Mouse (Mus musculus) layer of hippocampus, adult 8-10 months (tissue): ENCODE data around the gene Card19. TPM values are rescaled to one million over a fixed set of nuclear protein-coding genes. Genes with fewer than 3 reads are reported as not detected.

ENCODE experiments used
- DNase-seq, 2 experiments: peaks; one replicate each; pipeline ENCODE4 v3.0.0; 2022; ENCODE audit warnings: low spot score in 2 of 2
- total RNA-seq, 4 experiments: library from RNA; stranded (reverse); gene quantifications; 2 replicates each; pipeline ENCODE4 v1.2.4; 2022

Card19 gene
- total RNA-seq, 4 experiments from 2014 or later = 12.2 to 22.0 (median 18.0) TPM

DNA sequence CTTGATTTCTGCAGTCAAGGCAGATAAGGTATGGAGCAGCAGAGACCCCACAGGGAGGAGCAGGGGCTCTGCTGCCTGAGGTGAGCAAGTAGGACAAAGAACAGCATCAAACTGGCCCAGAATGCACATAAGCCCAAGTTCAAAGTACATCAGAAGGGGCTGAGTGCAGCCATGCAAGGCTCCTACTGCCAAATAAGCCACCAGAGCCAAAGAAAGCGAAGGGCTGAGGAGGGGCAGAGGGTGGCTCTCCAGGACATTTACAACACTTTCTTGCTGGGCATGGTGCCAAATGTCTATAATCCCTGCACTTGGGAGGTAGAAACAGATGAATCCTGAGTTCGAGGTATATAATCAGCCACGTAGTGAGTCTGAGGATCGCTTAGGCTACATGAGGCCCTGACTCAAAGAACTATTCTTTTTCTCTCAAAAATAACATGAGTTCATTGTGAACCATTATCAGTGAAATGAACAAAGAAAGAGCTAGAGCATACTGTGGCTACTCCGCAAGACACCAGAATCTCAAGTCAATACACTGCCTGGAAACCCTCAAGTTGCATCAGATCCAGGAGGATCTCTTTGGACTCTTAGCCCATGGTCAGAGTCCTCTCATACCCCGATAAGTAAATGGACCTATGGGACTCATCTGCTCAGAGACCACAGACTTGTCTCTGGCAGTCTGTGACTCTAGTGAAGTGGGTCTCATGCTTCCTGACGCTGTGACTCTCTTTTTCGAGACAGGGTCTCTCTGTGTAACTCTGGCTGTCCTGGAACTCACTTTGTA is 18.1 kb upstream of the Card19 start:
- no peak for DNase-seq

DNA sequence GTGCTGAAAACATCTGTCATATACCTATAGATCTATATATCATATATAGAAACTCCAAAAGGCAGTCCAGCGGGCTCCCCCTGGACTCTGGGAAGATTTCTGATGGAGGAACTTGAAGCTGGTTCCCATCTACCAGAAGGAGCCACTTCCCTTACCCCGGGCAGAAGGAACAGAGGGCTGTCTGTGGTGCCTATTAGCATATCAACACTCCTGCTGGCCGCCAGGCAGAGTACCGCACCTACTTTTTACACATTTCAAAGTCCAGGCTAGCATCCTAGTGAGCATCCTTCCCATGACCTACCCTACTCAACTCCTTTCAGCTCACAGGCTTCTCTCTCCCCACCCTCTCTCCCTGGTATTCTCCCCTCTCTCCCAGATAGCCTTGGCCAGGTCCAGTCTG is 9.8 kb upstream of the Card19 start:
- DNase-seq = no peak

DNA sequence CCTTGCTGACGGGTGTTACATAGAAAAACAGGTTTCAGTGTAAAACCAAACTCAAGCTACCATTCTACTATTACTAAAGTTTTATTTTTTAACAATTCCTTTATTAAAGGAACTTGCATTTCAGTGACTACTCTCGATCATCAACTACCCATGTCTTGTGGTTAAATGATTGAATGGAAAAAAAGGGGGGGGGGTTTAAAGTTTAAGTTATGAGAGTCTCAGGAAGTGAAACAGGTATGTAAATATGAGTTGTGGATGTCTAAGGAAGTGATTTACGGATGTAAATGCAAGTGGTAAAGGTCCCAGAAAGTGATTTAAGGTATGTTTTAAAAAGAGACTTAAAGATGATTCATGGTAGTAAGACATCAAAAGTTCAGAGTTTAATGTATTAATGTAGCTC is 9.3 kb upstream of the Card19 start:
- no peak for DNase-seq

DNA sequence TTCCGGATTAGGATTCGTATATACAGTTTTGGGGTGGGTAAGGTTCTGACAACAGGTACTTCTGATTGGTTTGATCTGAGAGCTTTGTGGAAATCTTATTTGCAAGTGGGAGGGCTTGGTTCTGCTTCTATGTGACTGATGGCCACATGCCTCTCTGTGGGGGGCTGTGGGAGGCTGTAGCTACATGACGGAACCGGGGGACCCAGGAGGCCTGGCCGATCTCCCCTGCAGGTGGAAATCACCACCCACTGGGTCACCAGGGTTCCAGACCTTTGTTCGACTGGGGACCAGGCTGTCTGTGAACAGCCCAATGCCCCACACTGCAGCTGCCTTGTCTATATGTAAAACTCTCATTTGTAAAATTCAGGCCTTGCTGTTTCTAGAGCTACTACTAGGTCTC is 8.9 kb upstream of the Card19 start:
- no peak for DNase-seq

DNA sequence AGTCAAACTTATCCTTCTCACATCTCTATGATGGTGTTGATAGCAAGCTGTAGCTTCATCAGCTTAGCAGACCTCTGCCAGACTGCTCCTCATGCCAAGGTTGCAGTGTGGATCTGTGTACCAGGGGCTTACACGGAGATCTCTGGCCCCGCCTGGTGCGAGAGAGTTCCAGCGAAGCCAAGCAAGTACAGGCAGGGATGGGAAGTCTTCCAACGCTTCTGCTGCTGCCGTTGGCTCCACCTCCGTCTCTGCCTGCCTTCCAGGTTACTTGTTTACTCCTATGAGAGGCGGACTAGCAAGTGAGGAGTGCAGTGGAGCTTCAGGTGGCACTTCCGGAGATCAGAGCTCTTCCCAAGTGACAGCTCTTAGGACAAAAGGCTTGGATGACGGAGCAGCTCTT is 8.5 kb upstream of the Card19 start:
- no peak for DNase-seq

DNA sequence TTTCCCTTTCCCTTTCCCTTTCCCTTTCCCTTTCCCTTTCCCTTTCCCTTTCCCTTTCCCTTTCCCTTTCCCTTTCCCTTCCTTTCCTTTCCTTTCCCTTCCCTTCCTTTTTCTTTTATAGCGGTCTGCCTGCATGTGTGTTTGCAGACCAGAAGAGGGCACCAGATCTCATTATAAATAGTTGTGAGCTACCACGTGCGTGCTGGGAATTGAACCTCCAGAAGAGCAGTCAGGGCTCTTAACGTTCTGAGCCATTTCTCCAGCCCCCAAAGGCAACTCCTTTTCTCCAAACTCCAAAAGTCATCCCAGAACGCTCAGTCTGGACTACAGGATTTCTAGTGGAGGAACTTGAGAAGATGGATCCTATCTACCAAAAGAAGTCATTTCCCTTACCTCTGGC is 5.1 kb upstream of the Card19 start:
- no peak for DNase-seq

DNA sequence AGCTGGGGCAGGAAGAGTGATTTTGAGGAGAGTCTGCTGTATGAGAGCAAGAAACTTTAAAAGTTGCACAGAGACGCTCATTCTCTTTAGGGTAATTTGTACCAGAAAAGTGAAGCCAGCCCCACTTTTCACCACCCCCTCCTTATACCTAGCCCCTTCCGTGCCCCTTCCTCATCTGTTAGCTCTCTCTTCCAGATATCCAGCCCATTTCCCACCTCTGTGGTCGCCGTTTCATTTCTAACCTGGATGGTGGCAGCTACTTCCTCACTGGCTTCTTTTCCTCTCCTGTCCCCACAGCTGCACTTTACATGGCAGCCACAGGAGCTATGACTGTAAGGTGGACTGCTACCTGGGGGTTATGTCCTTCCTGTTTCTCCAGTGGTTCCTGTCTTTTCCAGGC is 3.5 kb upstream of the Card19 start:
- no peak for DNase-seq

DNA sequence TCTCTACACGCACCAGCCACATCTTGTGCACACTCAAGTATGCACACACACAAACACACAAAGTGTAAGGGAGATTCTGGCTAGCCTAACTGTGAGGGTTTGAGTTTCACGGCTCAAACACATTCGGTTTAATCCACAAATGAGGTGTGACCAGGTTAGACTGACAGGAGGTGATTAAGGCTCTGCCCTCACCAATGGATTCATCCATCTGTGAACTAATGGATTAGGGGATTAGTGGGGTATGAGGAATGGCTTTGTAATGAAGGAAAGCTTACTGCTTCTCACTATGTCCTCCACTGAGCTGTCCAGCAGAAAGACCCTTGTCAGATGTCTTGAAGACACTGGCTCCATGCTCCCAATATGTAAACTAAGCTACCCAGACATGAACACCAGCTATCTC is 2.8 kb upstream of the Card19 start:
- DNase-seq = no peak

DNA sequence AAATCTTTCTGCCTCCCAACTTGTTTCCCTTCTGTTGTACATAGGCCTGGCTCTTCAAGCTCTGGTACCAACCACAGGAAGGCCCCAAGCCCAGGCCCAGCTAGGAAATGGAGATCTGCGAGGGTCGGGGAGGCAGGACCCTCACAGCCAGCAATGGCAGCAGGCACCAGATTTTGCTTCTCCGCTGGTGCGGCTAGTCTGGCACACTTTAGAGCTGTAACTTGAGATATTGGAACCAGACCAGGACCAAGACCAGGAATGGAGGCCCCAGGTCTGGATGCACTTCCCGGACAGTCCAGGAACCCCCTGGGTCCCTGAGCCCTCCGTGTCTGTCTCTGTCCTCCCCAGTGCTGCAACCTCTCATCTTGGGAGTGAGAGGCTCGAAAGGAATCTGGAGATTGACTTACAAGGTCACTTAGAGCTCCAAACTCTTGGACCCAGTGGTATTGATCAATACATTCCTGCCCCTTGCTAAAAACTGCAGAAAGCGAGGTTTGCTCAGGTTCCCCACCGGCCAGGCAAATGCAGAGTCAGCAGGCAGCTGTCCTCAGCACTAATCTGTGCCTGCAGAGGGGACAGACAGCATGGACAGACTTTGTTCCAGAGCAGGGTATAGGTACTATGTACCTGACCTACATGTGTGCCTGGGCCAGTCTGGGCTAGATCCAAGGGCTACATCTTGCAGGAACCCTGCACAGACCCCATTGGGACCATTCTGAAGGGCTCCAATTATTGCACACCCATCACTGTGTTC is 1.1 kb upstream of the Card19 start:
- DNase-seq = no peak

DNA sequence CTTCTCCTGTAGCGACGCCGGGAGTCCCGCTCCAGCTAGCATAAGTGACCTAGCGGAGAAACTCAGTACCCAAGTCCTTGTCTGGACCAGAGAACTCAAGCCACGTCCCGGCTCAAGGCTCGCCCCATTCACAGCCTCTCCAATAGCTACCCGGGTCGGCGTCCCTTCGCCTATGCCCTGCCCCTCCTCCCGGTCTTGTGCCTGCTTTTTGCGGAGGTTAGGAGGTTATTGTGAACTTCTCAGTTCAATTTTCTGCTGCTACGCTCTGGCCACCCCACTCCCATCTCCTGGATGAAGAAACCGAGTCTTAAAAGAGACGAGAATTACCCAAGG is 349 bp upstream of the Card19 start:
- no peak for DNase-seq

DNA sequence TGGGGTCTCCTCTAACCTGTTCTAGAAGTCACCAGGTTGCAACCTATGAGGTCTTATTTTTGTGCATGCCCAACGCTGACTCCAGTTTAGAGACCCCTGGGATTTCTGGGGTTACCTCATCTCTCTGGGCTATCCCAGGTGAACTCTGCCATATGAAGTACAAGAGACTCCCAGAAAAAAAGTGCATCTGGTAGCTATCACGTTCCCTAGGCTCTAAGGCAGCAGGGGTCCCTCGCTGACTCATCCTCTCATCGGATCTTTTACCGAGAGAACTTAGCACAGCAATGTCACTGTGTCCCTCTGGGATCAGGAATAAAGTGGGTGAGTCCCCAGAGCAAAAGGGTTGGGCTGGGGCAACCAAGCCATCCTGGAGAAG is 721 bp downstream of the Card19 start:
- DNase-seq = no peak

DNA sequence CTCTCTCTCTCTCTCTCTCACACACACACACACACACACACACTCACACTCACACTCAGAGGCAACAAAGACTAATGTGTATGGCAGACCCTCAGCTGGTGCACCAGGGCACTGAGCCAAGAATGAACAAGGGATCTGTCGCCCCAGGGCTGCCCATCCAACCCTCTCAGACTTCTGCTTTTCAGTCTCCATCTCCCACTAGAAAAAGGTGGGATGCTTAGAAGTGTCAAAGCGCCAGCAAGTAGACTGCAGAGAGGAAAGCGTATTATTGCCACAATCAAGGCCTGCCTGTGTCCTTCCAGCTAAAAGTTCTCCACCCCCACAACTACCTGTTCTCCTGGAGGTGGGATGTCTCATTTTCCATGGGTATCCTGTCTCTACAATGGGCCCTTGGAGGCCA is 1.4 kb downstream of the Card19 start:
- no peak for DNase-seq

DNA sequence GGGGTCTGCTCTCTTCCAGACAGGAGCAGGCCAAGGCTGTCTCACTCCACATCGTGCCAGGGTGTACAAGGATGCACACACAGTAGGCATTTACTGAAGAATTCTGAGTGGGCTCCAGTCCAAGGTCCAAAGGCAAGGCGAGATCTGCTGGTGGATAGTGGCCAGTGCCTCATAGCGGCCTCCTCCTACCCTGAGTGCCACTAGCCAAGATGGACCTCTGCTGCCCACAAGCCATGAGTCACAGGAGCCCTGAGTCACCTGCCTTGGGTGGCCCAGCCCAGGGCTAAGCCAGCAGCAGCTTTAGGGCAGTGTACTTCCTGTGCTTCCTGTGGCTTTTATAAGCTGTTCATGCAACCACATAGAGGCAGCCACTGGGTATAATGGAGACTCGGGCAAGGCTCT is 2.3 kb downstream of the Card19 start:
- DNase-seq = no peak

DNA sequence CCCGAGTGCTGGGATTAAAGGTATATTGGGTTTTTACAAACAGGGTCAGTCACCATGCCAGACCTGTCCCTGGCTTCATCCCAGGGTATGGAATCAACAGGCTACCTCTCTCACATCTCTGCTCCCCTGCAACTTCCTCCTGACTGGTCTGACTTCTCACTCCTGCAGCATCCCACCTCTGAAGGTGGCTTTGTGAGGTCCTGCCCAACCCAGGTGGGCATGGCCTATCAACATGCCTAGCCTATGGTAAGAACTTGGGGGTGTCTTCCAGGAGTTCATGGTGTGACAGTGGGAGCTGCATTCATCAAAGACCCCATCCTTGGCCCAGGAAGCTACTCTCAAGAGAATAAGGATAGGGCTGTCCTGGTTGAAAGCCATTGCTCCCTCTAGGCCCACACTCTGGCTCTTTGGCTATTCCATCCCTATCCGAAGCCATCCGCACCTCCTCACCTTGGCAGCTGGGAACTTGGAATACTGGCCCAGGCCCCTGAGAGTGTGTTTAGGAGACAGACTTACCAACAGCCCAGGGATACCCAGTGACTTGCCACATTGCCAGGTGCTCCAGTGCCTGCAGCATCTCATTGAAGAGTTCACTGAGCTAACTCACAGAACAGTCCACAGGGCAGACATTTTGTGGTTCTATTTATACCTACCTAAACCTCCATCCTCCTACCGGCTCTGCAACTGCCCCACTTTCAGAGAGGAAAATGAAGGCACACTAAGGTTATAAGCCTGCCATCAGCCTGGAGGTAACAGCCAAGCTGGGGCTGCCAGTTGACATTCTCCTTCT is 2.9 kb downstream of the Card19 start:
- DNase-seq = no peak

DNA sequence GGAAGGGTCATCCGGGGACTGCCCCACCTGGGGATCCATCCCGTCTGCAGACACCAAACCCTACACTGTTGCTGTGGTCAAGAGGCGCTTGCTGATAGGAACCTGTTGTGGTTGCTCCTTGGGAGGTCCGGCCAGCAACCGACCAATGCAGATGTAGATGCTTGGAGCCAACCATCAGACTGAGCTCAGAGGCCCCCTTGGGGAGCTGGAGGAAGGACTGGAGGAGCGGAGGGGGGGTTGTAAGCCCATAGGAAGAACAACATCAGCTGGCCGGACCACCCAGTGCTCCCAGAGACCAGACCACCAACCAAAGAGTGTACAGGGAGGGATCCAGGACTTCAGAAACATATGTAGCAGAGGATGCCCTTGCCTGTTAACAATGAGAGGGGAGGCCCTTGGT is 6.5 kb downstream of the Card19 start:
- no peak for DNase-seq

DNA sequence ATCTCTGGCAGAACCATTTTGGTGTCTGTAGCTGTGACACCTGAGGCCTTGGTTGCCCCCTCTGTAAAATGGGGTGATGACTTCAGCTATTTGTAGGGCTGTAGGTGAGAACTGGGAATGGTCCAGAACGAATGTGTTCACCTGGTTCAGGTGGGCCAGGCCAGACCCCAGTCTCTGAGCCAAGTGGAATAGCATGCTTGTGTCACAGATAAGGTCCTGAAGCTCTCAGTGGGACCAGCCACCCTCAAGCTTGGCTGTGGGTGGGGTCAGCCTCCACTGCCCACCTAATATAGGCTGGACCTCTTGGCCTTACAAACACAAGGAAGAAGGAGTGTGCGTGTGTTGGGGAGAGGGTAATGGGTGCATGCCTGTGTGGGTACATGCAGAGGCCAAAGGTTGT is 9.5 kb downstream of the Card19 start:
- no peak for DNase-seq

DNA sequence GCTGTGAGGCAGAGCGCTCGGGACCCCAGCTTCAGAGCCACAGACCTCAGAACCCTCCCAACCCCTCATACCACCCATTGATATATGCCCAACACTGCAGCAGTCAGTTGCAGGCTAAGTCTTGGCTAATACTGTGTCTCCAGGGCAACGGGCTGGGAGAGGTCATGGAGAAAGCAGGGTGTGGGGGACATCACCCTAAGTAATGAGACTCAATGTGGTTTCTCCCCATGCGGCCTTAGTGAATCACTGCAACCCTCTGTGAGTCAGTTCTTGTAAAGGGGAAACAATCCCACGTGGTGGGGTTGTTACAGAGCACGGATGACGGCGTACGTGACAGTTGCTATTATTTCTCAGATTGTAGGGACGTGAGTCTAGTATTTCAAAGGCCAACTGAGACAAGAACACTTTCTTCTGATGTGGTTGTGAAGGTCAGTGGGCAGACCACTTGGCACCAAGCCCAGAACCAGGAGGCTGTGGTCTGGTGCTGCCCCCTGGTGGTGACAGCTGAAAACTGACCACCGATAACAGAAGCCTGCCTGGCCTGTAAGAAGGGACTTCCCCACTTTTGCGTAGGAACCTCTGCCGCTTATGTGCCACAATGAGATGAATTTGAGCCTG is 10.3 kb downstream of the Card19 start:
- DNase-seq = peak; percentile 67 to 88

DNA sequence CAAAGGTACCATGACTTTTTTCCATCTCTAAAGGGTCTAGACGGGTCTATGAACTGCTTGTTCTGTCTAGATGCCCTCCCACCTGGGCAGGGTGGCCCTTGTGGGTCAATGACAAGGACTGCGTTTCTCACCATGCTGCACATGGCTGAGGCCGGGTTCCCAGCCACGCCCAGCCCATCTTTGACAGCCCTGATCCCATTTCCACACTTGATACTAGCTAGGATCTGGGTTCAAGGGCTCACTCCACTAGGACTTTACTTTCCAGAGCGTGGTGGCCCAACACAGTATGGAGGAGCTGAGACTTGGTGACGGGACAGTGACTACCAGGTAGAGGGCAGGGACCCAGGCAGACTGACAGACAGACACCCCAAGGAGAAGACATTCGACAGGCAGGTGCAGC is 13.3 kb downstream of the Card19 start:
- no peak for DNase-seq

DNA sequence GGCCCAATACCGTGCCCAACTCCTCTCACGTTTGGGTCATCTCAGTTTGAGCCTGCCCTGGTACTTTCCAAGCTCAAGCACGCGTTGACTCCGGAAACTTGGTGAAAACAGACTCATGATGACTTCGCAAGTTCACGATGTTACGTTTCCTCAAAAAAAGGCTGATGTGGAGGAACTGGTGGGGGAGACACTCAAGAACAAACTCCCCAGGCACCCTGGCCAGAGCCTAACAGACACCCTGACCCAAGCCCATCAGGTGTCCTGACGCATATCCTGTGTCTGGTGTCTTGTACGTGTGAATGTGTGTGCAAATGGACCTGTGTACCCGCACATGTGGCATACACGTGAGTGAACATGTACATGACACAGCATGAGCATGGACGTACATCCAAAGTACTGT is 15.1 kb downstream of the Card19 start:
- DNase-seq = no peak

DNA sequence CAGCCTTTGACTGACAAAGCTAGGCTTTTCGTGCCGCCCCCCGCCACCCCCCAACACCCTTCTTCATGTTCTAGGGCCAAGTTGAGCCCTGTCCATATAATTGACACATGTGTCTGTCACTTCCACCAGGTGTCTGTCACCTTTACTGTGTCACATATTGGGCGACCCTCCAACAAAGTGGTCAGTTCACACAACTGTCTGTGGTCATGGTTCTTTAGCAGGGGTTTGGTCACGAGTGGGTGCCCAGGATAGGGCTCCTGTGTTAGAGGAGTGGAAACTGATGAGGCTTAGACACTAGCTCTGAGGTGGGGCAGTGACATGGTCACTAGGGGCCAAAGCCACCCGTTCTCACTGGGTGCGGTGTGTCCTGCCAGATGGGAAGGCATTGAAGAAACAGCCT is 15.9 kb downstream of the Card19 start:
- no peak for DNase-seq

DNA sequence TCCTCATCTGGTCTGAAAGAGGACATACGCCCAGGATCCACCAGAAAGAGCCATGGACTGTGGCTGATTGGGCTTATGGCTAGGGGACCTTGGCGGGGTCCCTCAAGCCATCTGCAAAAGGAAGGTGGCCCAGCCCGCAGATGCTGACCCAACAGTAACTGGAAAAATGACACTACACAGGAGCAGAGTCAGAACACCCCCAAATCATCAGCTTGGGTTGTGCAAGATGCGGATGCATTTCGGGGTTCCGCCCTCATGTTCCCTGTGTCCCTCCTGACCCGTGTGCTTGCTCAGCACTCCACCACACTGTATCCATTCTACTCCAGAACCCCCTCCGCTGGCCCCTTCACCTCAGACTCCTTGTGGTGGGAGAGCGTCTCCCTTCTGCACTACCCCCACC is 17.1 kb downstream of the Card19 start:
- DNase-seq = no peak

DNA sequence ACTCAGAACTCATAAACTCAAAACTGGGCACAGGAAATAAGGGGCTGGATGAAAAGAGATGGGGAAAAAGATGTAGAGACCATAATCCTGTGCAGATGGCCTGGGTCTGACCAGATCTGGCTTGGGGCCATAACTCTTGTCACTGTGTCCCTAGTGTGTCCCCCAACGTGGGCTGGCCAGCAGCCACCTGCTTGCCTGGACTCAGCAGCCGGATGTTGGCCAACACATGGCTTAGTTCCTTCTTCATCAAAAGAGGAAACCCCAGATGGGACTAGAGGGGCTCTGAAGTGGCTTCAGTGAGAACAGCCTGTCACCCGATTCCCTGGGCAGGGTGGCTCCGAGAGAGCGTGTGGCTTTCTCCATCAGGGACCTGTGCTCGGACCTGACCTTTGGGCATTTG is 19.1 kb downstream of the Card19 start:
- DNase-seq = no peak
